Mouse (Mus musculus) thymus, postnatal 36 days (tissue): ENCODE results near the gene Dhx8.

Experiments used
- DNase-seq, 2 experiments: peaks; one replicate each; pipeline ENCODE4 v3.0.0; 2022; ENCODE audit warnings: mixed read lengths in 2 of 2

Gene Dhx8

GRCm38 (mm10) chr11:101806741-101807140 lies 74.0 kb downstream of the Dhx8 start:
- DNase-seq = no peak

- no peak for DNase-seq
Measured at GRCm38 (mm10) chr11:101807266-101807665, 74.5 kb downstream of the Dhx8 start.

GRCm38 (mm10) chr11:101809060-101809828 lies 76.5 kb downstream of the Dhx8 start:
- no peak for DNase-seq

- DNase-seq = peak; percentile 61 to 62
Measured at GRCm38 (mm10) chr11:101813259-101813658, 80.5 kb downstream of the Dhx8 start.

- peak; percentile 55 to 66 for DNase-seq
Measured at GRCm38 (mm10) chr11:101814375-101815102, 81.8 kb downstream of the Dhx8 start.

GRCm38 (mm10) chr11:101815103-101816085 lies 82.7 kb downstream of the Dhx8 start:
- DNase-seq = no peak
